Mouse (Mus musculus) left cerebral cortex, postnatal 10 days (tissue): ENCODE data around the gene Gm20605. TPM values are rescaled to one million over a fixed set of nuclear protein-coding genes. Genes with fewer than 3 reads are reported as not detected.

Experiments
- DNase-seq, 2 experiments: peaks; one replicate each; pipeline ENCODE4 v3.0.0; 2021 to 2022; ENCODE audit warnings: low spot score in 2 of 2, mixed read lengths in 1 of 2; ENCODE audit errors: extremely low spot score in 1 of 2
- intact Hi-C: fragments of 180-260 bp; cut with DNase I; formaldehyde crosslinking; loops from one replicate; pipeline ENCODE4 v1.15.1; 2025
- total RNA-seq, 2 experiments: library from RNA; stranded (reverse); gene quantifications; 2 replicates each; pipeline ENCODE4 v1.2.3; 2021

Gene Gm20605
- total RNA-seq, result 1 to 10 TPM; 4.4 to 5.6 TPM

DNA sequence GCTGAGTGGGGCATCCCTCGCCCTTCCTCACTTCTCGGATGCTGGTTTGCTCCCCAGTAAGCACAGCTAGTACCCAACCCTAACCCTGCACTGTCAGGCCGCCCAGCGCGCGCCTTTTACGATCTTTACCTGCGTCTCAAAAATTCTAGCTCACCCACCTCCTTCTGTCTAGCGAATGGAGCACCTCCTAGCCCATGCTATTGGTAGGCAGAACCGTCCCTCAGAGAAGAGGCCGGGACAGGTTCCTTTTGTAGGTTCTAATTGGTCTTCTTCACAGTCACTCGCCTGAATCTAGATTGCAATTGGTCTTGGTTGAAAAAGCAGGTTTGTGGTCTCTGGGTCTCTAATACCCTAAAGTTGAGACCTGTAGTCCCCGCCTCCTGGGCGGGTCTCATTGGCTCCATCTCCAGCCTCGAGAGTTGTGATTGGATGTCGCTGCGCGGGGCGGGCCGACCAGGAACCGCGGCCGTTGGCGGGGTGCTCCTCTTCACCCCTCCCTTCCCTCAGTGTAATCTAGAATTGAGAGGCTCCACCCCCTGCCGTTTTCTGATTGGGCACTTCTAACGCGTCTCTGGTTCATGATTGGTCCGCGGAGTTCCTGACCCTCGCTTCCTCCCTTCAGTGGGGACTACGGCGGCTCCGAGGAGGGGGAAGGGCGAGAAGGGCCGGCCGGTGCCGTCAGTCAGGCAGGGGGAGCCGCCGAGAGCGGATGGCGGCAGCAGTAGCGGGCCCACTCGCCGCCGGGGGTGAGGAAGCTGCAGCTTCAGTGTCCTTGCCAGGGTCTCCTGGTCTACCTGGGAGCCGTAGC lies at the start of gene Gm20605, which contains the start of the genes Fbxo24 and Lrch4:
Gm20605 (plus strand) TSS at position 678 of the 808 bp plus-strand sequence.
Fbxo24 (minus strand) TSS at position 505 of the 808 bp plus-strand sequence.
Lrch4 (plus strand) TSS at position 624 of the 808 bp plus-strand sequence.
- intact Hi-C loops, result no loop called here

DNA sequence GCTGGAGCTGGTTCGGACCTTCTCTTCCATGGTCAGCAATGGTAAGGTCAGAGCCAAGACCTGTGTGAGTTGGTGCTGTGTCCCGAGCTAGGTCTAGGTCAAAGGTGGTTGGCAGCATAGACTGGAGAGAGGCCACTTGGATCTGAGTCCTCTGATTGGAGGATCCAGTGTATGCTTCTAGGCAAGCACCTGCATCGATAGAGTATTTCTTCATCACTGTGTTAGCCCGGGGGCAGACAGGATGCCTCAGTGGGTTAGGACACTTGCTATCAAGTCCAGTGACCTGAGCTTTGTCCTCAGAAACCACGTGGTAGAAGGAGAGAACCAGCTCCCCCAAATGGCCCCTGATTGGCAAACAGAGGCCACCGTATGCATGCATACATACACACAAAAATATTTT lies 48.7 kb upstream of the Gm20605 start:
- DNase-seq, result no peak
- intact Hi-C loops, result no loop called here

More for the DNA sequence above, at the start of gene Gm20605, which contains the start of the genes Fbxo24 and Lrch4:
- DNase-seq, result peak; percentile 99

DNA sequence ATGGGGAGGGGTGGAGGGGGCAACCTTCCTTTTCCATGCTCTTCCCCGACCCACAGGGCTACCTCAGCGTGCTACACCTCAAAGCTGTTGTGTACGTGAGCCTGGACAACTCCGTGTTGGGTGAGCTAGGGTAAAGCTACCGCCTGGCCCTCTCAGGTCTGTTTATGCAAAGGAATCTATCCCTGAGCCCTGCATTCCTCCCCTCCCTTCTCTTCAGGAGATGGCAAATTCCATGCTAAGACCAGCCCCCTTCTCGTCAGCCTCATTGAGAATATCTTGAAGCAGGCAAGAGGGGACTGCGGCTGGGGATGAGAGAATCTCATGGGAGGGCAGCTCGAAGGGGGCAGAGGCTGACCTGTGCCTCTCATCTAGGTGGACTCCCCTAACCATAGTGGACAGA lies 46.3 kb upstream of the Gm20605 start:
- DNase-seq, result no peak
- intact Hi-C loops, result no loop called here

DNA sequence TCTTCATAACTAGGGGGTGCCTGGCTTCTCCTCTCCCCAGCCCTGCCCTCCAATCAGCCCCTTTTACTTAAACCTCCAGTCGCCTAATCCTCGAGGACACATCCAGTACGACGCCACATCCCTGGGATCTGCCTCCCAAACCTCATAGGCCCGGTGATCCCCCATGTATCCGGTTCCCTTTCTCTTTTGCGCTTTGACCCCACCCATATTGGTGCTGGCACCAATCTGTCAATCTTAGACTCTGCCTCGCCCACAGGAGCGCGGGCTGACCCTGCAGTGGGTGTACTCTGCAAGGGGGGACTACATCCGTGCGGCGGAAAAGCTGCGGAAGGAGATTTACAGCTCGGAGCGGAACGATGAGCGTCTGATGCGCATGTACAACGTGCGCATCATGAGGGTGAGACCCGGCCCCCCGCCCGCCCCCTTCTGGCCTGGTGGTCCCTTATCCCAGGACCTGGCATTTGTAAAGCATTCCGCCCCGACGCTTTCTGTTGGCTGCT lies 45.3 kb upstream of the Gm20605 start:
- peak; percentile 73 to 76 for DNase-seq
- intact Hi-C loops, result no loop called here

DNA sequence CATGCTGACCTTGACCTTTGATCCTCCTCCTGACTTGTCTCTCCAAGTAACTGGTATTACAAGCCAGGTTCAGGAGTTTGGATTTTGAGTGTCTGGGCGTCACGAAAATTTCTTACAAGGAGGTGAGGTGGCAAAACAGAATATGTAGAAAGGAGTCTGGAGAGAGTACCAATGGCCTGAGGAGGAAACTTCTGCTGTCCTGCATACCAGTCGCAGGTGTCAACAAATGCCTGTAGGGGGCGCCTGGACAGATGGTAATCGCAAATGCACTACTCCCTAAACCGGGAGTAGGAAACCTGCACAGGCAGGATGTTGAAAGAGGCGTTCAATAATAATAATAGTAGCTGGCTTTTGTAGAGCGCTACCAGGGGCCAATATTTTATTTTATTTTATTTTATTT lies 44.0 kb upstream of the Gm20605 start:
- DNase-seq, result peak in 1 of 2 experiments; percentile 79
- intact Hi-C loops, result loop anchor here (5.0 kb wide), 1 partner anchor 53 kb away; the partner anchor contains the start of genes Epo and Gnb2

DNA sequence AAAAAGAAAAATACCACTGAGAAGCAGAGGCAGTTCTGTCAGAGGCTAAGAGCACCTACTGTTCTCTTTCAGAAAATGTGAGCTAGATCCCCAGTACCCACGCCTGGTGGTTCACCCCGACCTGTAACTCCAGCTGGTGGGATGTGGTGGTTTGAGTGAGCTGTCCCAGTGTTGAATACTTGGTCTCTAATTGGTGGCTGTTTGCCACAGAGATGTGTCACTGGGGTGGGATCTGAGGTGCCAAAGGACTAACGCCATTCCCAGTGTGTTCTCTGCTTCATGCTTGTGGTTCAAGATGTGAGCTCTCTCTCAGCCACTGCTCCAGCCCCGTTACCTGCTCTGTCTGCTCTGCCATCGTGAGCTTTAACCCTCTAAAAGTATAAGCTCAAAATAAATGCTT lies 38.5 kb upstream of the Gm20605 start:
- no peak for DNase-seq
- intact Hi-C loops, result no loop called here

DNA sequence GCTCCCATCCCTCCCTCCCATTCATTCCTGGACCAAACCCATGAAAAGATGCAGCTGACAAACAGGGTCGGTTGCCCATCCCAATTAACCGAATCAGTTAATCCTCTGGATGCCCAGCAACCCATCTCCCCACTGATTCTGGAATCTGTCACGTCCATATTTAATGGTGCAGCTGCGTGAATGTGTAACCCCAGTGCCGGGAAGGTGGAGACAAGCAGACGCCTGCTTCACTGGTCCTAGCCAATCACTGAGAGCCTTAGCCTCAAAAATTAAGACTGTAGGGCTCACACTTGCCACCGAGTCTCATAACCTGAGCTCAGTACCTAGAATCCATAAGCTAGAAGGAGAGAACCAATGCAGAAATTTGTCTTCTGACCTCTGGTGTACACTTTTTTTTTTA lies 33.1 kb upstream of the Gm20605 start:
- intact Hi-C loops, result no loop called here
- DNase-seq, result no peak

DNA sequence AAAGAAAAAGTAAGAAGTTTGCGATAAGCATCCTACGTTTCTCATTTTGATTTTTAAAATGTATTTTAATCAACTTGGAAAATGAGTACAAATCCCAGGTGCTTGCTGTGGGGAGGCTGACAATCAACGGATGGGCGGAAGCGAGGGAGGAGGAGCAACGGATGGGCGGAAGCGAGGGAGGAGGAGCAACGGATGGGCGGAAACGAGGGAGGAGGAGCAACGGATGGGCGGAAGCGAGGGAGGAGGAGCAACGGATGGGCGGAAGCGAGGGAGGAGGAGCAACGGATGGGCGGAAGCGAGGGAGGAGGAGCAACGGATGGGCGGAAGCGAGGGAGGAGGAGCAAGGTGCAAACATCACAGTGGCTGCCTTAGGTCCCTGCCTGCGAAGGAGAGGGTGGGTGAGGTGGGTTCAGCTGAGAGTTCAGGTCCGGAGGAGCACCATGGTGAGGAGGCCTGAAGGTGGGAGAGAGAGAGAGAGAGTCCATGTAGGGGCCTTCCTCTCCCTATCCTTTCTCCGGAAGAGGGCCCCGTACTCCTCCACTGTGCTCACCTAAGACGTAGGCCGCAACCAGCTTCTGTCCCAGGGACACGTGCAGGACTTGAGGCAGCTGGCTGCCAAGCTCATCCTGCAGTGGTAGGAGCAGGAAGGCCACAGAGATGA lies 32.2 kb upstream of the Gm20605 start:
- intact Hi-C loops, result no loop called here

DNA sequence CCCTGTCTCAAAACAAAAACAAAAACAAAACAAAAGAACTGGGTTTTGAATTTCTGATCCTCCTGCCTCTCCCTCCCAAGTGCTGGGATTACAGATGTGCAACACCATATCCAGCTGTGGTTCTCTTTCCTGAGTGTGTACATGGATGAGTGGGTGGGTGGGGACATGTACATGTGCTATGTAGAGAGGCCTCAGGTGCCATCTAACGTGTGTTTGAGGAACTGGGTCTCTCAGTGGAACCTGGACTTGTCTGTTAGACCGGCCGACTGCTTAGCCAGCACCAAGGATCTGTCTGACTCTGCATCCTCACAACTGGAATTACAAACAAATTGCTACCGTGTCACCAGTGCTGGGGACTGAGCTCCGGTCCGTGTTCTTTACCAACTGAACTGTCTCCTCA lies 31.4 kb upstream of the Gm20605 start:
- intact Hi-C loops, result no loop called here
- DNase-seq, result no peak

More for the DNA sequence above, 32.2 kb upstream of the Gm20605 start:
- DNase-seq, result no peak

DNA sequence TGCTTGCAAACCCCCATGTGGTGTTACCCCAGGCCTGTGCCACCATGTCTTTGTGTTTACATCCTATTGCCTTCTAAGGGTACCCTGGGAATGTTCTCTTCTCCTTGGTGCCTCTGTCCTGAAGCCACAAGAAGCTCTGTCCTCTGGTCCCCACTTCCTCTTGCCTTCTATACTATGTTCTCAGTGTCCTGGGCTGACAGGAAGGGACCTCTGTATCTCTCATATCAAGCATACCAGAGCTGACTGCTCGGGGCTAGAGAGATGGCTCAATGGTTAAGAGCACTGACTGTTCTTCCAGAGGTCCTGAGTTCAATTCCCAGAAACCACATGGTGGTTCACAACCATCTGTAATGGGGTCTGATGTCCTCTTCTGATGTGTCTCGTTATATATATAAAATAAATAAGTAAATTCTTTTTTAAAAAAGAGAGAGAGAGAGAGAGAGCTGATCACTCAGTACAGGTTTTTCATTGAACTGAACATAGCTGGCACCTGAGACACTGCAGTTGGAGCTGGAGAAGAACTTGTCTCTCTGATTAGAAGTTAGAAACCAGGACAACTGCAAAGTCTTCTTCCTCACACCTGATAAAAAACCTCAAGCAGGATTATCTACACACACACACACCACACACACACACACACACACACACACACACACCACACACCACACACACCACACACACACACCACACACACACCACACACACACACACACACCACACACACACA lies 30.7 kb upstream of the Gm20605 start:
- no peak for DNase-seq
- intact Hi-C loops, result no loop called here

DNA sequence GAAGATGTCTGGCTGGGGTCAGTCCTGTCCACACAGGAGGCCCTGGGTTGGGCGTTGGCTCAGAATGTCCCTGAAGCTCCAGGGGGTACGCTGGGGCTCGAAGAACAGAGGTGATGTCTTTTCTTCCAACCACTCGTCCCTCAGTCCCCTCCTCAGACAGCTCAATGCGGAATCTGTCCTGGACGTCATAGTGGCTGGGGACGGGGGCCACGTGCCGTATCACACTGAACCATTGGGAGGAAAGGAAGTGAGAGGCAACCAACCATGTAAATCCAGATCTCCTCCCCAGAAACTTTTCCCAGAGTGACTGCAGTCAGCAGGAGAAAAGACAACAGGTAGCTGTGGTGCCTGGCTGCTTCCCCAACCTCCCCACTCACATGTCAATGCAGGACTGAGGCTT lies 29.4 kb upstream of the Gm20605 start:
- intact Hi-C loops, result no loop called here
- DNase-seq, result no peak

DNA sequence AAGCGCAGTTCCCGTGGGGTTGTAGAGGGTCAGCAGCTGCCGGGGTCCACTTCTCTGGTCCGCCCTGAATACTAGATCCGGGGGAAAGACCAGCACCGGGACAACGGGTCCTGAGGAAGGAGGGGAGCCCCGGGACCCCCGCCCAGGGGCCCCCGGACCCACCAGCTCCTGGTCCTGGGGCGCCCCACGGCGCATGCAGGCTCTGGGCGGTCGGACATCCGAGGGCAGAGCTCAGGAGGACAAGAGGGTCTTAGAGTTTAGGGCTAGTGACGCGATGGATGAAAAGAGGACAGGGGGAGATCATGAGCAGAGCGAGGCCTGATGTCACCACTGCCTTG lies 28.7 kb upstream of the Gm20605 start:
- intact Hi-C loops, result no loop called here
- peak in 1 of 2 experiments; percentile 57 for DNase-seq

DNA sequence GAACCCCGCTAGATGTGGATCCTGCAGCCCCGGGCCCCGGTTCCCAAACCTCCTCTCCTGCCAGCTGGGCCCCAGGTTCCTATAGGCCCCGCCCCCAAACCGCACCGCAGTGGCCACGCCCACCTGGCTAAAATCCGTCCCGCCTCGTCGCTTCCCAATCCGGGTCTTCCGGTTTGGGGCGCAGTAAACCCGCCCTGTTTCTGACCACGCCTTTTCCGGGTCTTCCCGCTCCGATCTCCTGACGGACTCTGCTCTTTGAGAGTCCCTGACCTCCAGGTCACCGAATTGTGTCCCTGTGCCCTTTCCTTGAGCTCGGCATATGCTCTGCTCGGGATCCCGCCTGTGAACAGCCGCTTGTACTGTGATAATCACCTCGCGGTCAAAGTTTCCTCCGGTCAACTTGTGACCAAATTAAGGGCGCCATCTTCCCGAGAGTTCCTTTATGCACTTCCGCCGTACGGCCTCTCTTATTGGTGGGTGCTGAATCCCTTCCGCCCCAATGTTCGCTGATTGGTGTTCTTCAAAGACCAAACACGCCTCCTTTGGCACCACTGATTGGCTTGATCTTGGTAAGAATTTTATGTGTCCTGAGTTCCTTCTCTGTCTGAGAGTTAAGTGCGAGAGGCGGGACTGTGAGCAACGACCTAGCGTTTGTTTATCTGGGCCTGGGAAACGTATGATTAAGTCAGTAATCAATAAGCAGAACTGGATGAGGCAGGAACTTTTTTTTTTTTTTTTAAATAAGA lies 28.2 kb upstream of the Gm20605 start, which contains the start of gene Mospd3:
Mospd3 (minus strand) TSS at position 440 of the 746 bp plus-strand sequence.
- DNase-seq, result peak; percentile 95 to 96
- intact Hi-C loops, result no loop called here

DNA sequence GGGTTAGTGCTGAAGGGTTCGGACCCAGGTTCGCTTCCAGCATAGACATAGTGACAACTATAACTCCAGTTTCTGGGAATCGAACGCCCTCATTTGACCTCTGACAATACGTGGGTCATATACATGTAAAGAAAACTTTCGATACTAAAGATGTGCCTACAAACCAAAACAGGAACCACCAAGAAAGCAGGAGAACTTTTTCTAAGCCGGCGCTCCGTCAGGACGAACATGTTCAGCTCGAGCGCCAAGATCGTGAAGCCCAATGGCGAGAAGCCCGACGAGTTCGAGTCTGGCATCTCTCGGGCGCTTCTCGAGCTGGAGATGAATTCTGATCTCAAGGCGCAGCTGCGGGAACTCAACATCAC lies 27.6 kb upstream of the Gm20605 start:
- DNase-seq, result no peak
- intact Hi-C loops, result no loop called here

DNA sequence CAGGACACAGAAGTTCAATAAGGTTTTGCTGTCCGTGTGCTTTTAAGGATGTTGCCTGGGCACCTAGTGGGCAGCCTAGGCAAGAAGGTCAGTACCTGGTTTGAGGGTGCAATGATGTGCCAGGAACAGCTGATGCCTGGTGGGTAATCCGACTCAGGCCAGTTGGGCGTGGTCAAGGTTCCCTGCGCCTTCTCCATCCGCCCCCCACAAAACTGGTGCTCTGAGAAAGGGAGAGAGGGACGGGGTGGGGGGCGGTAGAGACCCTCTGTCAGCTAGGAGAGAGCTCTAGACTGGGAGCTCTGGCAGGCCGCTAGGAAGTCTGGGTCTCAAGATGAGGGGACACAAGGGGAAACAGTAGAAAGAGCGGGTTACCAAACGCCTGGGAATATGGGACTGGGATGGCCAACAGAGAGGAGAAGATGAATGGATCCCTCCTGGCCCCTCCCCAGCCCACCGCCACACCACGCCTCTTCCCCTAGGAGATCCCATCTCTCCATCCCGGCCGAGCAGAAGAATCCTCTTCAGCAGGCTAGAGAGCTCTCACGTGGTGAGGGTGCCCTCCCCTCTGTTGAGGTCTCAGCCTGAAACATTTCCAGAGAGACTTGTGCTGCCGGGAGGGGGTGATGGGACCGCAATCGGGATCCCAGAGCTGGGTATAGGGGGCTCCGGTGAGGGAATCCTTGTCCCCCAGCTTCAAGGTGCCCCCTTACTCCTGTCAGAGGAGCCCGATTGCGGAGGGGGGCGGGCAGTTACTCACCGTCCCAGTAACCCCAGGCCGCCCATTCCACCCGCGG lies 20.9 kb upstream of the Gm20605 start:
- intact Hi-C loops, result no loop called here
- DNase-seq, result no peak

DNA sequence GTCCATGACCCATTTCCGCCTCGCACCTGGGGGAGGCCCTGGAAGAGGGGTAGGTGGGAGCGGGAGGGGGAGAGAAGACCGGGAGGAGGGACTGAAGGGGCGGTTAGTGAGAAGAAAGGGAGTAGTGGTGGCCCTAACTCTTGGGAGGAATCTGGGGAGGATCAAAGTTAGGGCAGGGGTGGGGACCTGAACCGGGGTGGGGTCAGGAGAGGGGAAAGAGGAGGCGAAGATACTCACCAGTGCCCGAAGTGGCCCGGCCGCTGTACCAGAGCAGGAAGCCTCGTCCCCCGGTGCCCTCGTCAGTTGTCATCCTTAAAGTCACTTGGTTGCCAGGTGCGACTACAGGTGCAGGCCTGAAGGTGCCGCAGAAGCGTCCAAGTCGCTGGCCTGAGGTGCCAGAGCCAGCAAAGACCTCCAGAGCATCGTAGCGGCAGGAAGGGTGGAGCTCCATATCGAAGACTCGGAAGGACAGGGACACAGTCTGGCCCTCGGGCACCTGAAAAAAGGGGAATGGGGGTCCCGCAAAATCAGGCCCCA lies 20.3 kb upstream of the Gm20605 start:
- DNase-seq, result no peak
- intact Hi-C loops, result no loop called here

DNA sequence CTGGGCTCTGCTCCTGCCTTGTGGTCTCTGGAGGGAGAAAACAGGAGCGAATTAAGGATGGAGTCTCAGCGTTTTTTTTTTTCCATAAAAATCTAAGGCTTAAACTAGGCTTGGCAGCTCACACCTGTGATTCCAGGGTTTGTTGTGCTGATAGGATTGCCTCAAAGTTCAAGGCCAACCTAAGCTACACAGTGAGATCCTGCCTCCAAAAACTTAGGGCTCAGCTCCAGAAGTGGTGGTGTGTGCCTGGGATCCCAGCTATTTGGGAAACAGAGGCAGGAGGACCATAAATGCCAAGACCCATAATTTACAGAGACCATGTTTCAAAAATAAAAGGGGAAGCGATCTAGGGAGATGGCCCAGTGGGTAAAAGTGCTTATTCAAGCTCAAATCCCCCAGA lies 19.7 kb upstream of the Gm20605 start:
- DNase-seq, result no peak
- intact Hi-C loops, result no loop called here

DNA sequence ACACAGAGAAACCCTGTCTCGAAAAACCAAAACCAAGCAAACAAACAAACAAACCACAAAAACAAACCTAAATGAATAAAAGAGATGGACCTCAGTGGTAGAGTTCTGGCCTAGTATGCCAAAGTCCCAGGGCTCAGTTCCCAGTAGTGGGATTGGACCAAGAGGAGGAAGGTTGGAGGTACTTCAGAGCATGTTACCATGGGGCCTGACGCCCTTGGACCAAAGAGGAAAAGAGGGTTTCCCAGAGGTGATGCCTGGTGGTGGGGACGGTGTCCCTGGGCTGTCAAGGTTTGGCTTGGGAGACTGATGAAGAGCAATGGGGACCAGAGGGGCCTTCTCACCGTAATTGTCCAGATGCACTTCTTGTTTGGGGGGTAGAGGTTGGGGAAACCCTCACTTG lies 18.9 kb upstream of the Gm20605 start:
- DNase-seq, result no peak
- intact Hi-C loops, result no loop called here
